Mouse (Mus musculus) heart, embryonic 14.5 days (tissue): ENCODE data around the gene Jup. TPM values are rescaled to one million over a fixed set of nuclear protein-coding genes. Genes with fewer than 3 reads are reported as not detected.
"Not testable (repeated sequence)": the region's sequence is repeated elsewhere in the genome, so short reads cannot be mapped to it uniquely, and the experiment has no call there.

Experiments
- ATAC-seq: fragments of 200-750 bp; cut with Nextera tagmentation; 2 replicates; pipeline ENCODE4 v1.8.0; 2017; ENCODE audit warnings: low read depth, moderate TSS enrichment; ENCODE audit not compliant: insufficient number of reproducible peaks, insufficient read depth, low FRiP score
- H3K27ac ChIP-seq, 2 experiments: fragments of 200-500 bp in 1 of 2; fragments of 300-500 bp in 1 of 2; sonication (generic) in 1 of 2; replicated peaks in 1 of 2; 2 replicates each; pipeline ENCODE4 v1.5.1; 2012 to 2014; ENCODE audit warnings: low read depth in 2 of 2, low read length in 2 of 2, control low read depth in 1 of 2, mild to moderate bottlenecking in 1 of 2, mixed read lengths in 1 of 2; ENCODE audit not compliant: control insufficient read depth in 1 of 2, insufficient read depth in 1 of 2
- H3K27me3 ChIP-seq: fragments of 300-500 bp; sonication (generic); 2 replicates; pipeline ENCODE4 v1.6.1; 2014; ENCODE audit warnings: mild to moderate bottlenecking, low read length, control low read depth; ENCODE audit not compliant: control insufficient read depth, insufficient read depth
- H3K36me3 ChIP-seq: fragments of 300-500 bp; sonication (generic); 2 replicates; pipeline ENCODE4 v1.6.1; 2014; ENCODE audit warnings: mild to moderate bottlenecking, control low read depth, low read length, mixed read lengths; ENCODE audit not compliant: control insufficient read depth, insufficient read depth
- H3K4me1 ChIP-seq, 2 experiments: fragments of 200-500 bp in 1 of 2; fragments of 300-500 bp in 1 of 2; sonication (generic) in 1 of 2; 2 replicates each; pipeline ENCODE4 v1.6.1; 2012 to 2014; ENCODE audit warnings: low read length in 2 of 2, control low read depth in 1 of 2, mixed read lengths in 1 of 2; ENCODE audit not compliant: control insufficient read depth in 2 of 2, insufficient read depth in 2 of 2
- H3K4me2 ChIP-seq: fragments of 300-500 bp; sonication (generic); 2 replicates; pipeline ENCODE4 v1.6.1; 2014; ENCODE audit warnings: mild to moderate bottlenecking, low read length
- H3K4me3 ChIP-seq, 2 experiments: fragments of 200-500 bp in 1 of 2; fragments of 300-500 bp in 1 of 2; sonication (generic) in 1 of 2; 2 replicates each; pipeline ENCODE4 v1.5.1; 2012 to 2014; ENCODE audit warnings: low read length in 2 of 2, mild to moderate bottlenecking in 2 of 2, control low read depth in 1 of 2, low read depth in 1 of 2, moderate library complexity in 1 of 2; ENCODE audit not compliant: control insufficient read depth in 1 of 2, insufficient read depth in 1 of 2
- H3K9ac ChIP-seq: fragments of 300-500 bp; sonication (generic); 2 replicates; pipeline ENCODE4 v1.6.1; 2014; ENCODE audit warnings: mild to moderate bottlenecking, low read length
- H3K9me3 ChIP-seq: fragments of 300-500 bp; sonication (generic); 2 replicates; pipeline ENCODE4 v1.6.1; 2016; ENCODE audit warnings: low read length, control low read depth; ENCODE audit not compliant: control insufficient read depth
- WGBS: fragments of 180-500 bp; shearing (Covaris S2); extraction: QIAGEN DNeasy Blood & Tissue Kit; methylation state at CpG from one replicate; pipeline ENCODE4 v1.1.7; 2014; 5-methylcytosine and 5-hydroxymethylcytosine counted together
- polyA plus RNA-seq: library from polyadenylated mRNA; unstranded; fragments of >200 nt; fragmentation: Nextera tagmentation; extraction: Ambion mirVana; gene quantifications from 2 replicates; pipeline ENCODE4 v1.2.1, GENCODE M21; 2014

Gene Jup
- polyA plus RNA-seq, 1 experiment from 2014 or later = 118 TPM

GRCm38 (mm10) chr11:100325062-100325629, 72.4 kb downstream of the Jup start:
- no peaks in the 10 kb centered on the region for H3K27me3 ChIP-seq
- H3K4me3 ChIP-seq = no peak overlapping the region
- H3K4me1 ChIP-seq = peaks cover 6 to 16% of the 10 kb centered on the region in 2 experiments
- peaks cover 22% of the 10 kb centered on the region for H3K36me3 ChIP-seq
- no peak overlapping the region for H3K9ac ChIP-seq
- ATAC-seq = no peak
- H3K9me3 ChIP-seq = no peaks in the 10 kb centered on the region
- 71% methylated on average over 11 of the region's 11 CpGs for WGBS
- H3K4me2 ChIP-seq = no peak overlapping the region
- no peak overlapping the region for H3K27ac ChIP-seq

- Histone ChIP-seq H3K9ac (no peak overlapping the region), H3K4me3 (no peak overlapping the region), H3K36me3 (peaks cover 22% of the 10 kb centered on the region), H3K4me2 (no peak overlapping the region), H3K9me3 (no peaks in the 10 kb centered on the region), H3K27ac (no peak overlapping the region), H3K4me1 (peaks cover 6 to 16% of the 10 kb centered on the region in 2 experiments), H3K27me3 (no peaks in the 10 kb centered on the region)
- ATAC-seq = no peak
- WGBS = 15% methylated on average over 3 of the region's 3 CpGs
Observed at GRCm38 (mm10) chr11:100323578-100323977, 74.0 kb downstream of the Jup start.

DNA sequence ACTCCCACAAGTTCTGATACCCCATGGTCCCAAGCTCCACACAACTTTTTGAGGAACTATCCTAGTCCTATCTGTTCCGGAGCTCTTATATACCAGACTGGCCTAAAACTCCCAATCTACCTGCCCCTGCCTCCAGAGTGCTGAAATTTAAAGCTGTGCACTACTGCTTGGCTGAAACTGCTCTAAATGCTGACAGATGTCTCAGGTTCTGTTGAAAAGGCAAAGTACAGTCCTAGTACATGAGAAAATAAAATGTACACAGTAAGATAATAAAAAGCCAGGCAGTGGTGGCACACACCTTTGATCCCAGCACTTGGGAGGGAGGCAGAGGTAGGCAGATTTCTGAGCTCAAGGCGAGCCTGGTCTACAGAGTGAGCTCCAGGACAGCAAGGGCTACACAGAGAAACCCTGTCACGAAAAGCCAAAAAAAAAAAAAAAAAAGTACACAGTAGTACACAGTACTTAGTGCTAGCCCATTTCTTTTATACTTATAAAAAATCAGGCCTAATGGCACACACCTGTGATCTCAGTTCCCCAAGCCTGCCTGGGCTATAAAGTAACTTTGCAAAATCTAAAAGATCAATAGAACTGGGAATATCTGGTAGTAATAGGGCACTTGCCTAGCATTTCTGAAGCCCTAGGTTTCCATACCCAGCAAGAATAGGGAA, 74.8 kb downstream of the Jup start:
- 63% methylated on average over 3 of the region's 3 CpGs for WGBS
- H3K4me2 ChIP-seq = no peak overlapping the region

GRCm38 (mm10) chr11:100321479-100322305, 75.9 kb downstream of the Jup start:
- H3K9me3 ChIP-seq, H3K27ac ChIP-seq, H3K4me3 ChIP-seq, H3K4me1 ChIP-seq, ATAC-seq, H3K27me3 ChIP-seq: not testable (repeated sequence)
- H3K9ac ChIP-seq = 0 out of 2 replicates have a peak overlapping the region, but pooled peaks have one; percentile 11
- WGBS = 76% methylated on average over 7 of the region's 7 CpGs
- peaks cover 22% of the 10 kb centered on the region for H3K36me3 ChIP-seq
- H3K4me2 ChIP-seq = peak overlapping the region; percentile 18; the same call in 1 of the 2 replicates

More for the DNA sequence above, 74.8 kb downstream of the Jup start:
- peaks cover 22% of the 10 kb centered on the region for H3K36me3 ChIP-seq
- no peaks in the 10 kb centered on the region for H3K9me3 ChIP-seq
- ATAC-seq = no peak
- no peaks in the 10 kb centered on the region for H3K27me3 ChIP-seq
- H3K4me1 ChIP-seq = peaks cover 6 to 16% of the 10 kb centered on the region in 2 experiments
- no peak overlapping the region for H3K4me3 ChIP-seq
- no peak overlapping the region for H3K27ac ChIP-seq
- H3K9ac ChIP-seq = no peak overlapping the region

DNA sequence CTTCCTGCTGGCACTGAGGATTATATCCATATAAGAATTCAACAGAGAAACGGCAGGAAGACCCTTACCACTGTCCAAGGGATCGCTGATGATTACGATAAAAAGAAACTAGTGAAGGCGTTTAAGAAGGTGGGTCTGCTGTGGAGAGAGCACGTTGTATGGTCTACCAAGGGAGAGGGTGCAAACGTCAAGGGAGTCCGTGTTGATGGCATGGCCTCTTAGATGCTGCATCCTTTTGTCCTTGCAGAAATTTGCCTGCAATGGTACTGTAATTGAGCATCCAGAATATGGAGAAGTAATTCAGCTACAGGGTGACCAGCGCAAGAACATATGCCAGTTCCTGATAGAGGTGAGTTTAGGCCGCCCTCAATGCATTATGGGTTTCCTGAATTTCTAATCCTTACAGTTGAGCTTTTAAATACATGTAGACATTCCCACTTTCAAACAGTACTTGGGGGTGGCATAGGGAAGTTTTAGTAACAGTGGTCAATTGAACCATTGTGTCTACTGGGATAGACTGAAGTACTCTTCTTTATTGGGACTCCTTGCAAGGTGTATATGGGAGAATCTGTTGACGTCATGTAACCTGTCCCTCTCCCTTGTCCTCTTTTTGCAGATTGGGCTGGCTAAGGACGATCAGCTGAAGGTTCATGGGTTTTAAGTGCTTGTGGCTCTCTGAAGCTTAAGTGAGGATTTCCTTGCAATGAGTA, 76.7 kb downstream of the Jup start:
- 18% methylated on average over 11 of the region's 11 CpGs for WGBS
- not testable (repeated sequence) for ATAC-seq
- peak overlapping the region; percentile 95 for H3K9ac ChIP-seq

GRCm38 (mm10) chr11:100320172-100320630, 77.4 kb downstream of the Jup start:
- ATAC-seq = peak; percentile 88
- H3K9me3 ChIP-seq = no peaks in the 10 kb centered on the region
- H3K9ac ChIP-seq = peak overlapping the region; percentile 95
- WGBS = under 1% methylated on average over 32 of the region's 40 CpGs
- peaks cover 0 to 8% of the 10 kb centered on the region in 2 experiments; a peak in 1 of 4 replicates for H3K4me1 ChIP-seq
- H3K36me3 ChIP-seq = peaks cover 22% of the 10 kb centered on the region
- peak overlapping the region; percentile 89 for H3K4me2 ChIP-seq
- H3K27me3 ChIP-seq = no peaks in the 10 kb centered on the region
- peak overlapping the region; percentile 59 to 74 for H3K4me3 ChIP-seq
- peak overlapping the region; percentile 86 to 99 for H3K27ac ChIP-seq

More for the DNA sequence above, 76.7 kb downstream of the Jup start:
- peak overlapping the region; percentile 59 to 74 for H3K4me3 ChIP-seq
- peak overlapping the region in 1 of 2 experiments; percentile 99; a peak in 3 of 4 replicates for H3K27ac ChIP-seq
- H3K4me1 ChIP-seq, H3K9me3 ChIP-seq, H3K27me3 ChIP-seq: not testable (repeated sequence)
- peak overlapping the region; percentile 89 for H3K4me2 ChIP-seq
- H3K36me3 ChIP-seq = peaks cover 22% of the 10 kb centered on the region
